Mouse (Mus musculus): ENCODE results near the gene Rab28. TPM values are rescaled to one million over a fixed set of nuclear protein-coding genes. Genes with fewer than 3 reads are reported as not detected.

Rab28 gene
- polyA plus RNA-seq, 1 experiment: 62.8 TPM

DNA sequence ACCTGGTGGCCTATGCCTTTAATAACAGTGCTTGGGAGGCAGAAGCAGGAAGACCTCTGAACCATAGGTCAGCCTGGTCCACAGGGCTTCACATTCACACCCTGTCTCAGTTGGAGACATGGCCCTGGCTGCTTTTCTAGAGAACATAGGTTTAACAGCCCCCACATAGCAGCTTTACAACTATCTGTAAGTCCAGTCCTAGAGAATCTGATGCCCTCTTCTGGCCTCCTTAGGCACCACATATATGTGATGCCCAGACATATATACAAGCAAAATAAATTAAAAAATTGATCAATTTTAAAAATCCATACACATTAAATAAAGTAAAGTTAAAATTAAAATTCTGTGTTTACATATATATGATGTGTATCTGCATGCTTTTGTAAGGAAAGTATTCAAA lies 10.0 kb downstream of the Rab28 start:
- no peak for TF ChIP-seq GATA1 (IDR thresholded peaks at IDR 0.05; ENCODE audit: low read length)

GRCm38 (mm10) chr5:41685016-41685415 lies 22.9 kb downstream of the Rab28 start:
- no peak for TF ChIP-seq GATA1 (IDR thresholded peaks at IDR 0.05; ENCODE audit: low read length)

- no peak for TF ChIP-seq GATA1 (IDR thresholded peaks at IDR 0.05; ENCODE audit: low read length)
Observed at GRCm38 (mm10) chr5:41683976-41684375, 24.0 kb downstream of the Rab28 start.

DNA sequence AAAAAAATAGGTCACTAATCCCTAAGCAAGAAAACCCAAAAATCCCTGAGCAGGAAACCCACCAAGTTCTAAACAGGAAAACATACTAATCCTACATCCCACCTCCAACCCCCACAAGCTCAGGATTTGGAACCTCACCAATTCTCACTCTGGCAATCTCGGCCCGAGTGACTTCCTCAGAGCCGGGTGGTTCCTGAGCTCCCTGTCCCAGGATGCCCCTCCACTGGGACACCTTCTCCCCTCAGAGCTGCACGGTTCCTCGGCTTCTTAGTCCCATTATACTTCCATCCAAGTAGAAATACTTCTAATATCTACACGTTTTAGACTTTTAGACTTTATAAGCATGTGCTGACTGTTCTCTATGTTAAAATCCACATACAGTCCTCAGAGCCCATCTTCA lies 41.9 kb downstream of the Rab28 start:
- TF ChIP-seq GATA1 (IDR thresholded peaks at IDR 0.05; ENCODE audit: low read length): no peak

DNA sequence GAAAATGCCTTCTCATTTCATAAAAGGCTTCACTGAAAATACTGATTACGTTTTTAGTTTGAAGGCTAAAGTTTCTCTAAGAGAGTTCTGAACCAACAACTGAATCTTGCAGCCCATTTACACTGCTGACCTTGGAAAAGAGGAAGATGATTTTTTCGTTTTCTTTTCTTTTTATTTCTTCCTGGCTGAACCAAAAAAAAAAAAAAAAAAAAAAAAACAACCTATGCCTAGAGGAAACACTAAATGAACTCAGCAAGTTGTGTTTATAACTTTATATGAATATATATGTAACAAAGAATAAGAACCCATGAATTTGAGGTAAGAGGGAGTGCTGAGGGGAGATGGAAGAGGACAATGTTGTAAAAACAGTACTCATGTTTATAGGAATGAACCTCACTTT lies 71.2 kb downstream of the Rab28 start:
- TF ChIP-seq GATA1 (IDR thresholded peaks at IDR 0.05; ENCODE audit: low read length): no peak

GRCm38 (mm10) chr5:41627224-41628144 lies 80.5 kb downstream of the Rab28 start:
- no peak for TF ChIP-seq GATA1 (IDR thresholded peaks at IDR 0.05; ENCODE audit: low read length)

DNA sequence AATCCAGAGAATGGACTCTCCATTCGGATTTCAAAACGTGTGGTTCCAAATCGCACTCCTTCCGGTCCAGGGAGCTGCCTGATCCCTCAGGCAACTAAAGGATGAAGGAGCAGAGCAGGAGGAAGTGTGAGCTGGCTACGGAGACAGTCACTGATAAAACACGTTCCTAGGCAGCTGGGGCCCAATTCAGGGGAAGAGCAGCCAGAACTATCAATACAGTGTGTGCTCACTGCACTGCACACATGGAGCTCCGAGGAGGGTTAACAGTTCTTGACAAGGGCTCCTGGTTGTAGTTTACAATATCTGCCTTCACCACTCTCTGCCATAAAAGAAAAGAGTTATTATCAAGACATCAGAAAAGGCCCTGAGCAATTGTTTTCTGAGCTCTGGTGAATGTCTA lies 82.4 kb downstream of the Rab28 start:
- no peak for TF ChIP-seq GATA1 (IDR thresholded peaks at IDR 0.05; ENCODE audit: low read length)

GRCm38 (mm10) chr5:41621748-41622147 lies 86.2 kb downstream of the Rab28 start:
- no peak for TF ChIP-seq GATA1 (IDR thresholded peaks at IDR 0.05; ENCODE audit: low read length)

- TF ChIP-seq GATA1 (IDR thresholded peaks at IDR 0.05; ENCODE audit: low read length): no peak
Observed at GRCm38 (mm10) chr5:41618966-41619365, 89.0 kb downstream of the Rab28 start.

DNA sequence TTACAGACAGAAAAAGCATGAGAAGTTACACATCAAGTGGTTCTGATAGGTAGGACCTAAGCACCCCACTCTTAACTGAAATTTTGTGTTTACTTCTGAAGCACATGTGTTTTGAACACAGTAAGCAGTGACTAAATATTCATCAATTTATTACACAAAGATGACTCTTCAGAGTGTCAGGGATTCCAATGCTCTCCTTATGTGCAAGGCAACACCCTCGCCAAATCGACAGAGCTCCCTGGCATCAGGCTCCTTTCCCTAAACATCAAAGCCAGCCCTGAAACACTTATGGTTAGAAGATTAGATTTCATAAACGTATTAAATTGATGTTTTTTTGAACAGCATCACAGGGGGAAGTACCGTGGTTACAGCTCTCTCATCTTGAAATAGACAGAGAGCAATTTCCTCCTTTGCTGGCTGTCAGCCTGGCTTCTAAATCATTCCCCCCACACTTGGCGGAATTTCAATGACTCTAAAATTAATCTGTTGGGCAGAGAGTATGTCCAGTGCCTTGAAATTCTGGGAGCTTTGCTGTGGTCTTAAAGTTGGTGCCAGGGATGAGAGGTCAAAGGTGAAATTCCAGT lies 97.4 kb downstream of the Rab28 start:
- TF ChIP-seq GATA1 (IDR thresholded peaks at IDR 0.05; ENCODE audit: low read length): no peak

DNA sequence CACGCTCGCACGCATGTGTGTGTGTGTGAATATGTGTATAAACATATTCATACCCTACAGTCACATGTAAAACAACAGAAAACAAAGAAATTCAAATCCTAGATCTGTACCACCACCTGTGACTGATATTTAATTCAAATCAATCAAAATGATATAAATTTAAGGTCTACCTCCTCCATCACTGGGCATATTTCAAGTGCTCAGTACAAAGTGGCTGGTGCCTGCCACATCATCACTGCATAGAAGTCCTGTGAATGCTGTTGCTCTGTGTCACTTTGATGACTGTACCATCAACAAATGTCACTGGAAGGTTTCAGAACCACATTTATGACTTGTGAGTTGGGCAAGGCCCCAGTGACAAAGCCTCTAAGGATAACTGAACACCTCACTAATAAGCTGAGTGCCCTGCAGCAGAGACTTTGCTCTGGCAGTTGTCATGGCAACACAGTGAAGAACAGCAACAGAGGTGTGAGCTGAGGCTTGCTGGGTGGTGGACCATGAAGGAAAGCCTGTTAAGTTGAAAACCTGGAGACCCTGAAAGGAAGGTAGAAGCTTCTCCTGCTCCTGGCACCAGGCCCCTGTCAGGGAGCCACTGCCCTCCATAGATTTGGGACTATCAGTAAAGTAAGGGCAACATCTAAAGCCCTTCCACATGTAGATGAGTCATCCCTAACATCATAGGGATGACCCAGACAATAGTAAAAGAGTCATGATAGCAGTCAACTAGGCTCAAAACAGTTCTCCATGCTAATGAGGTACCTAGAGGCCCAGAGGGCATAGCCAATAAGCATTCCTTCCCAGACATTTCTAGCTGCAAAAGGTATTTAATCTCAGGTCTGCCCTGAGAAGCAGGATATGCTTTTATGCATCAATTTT lies 111.5 kb downstream of the Rab28 start:
- TF ChIP-seq GATA1 (IDR thresholded peaks at IDR 0.05; ENCODE audit: low read length): no peak

DNA sequence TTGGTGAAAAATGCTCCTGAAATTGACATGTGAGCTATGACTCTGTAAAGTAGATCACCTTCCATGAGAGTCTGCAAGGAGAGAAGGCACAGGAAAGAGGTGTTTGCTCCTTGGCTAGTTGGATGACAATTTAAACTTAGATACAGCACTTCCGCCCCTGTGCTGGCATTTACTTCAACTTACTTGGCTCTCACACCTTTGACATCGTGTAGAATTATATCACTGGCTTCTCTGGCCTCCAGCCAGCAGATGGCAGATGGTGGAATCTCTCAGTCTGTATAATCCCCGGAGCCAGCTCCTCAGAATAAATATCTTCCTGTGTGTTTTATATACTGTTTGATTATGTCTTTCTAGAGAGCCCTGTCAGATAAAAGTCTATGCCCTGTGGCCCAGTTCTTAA lies 112.8 kb downstream of the Rab28 start:
- no peak for TF ChIP-seq GATA1 (IDR thresholded peaks at IDR 0.05; ENCODE audit: low read length)

DNA sequence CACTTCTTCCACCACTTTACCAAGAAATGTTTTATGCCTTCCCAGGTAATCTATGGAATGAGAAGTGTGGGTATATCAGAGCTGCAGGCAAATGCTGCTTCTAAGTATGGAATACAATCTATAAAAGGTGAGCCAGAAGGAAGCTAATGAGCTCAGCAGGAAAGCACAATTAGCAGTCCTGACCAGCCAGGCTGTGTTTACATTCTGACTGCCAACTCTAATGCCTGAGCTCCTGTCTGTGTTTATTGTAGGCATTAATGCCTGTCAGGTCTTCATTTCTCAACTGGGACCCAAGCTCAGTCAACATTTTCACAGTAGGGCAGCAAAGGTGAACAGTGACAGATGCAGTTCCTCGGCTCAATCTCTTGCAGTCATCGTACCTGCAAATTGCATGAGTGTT lies 129.9 kb downstream of the Rab28 start:
- TF ChIP-seq GATA1 (IDR thresholded peaks at IDR 0.05; ENCODE audit: low read length): no peak

Other genes starting within 250 kb of the Rab28 start
- gene Nkx3-2, start 56.3 kb upstream of the Rab28 start, polyA plus RNA-seq (2012): not detected in 2 replicates
- 9.6 and 12.2 TPM in 2 replicates for gene Bod1l, start 136.2 kb upstream of the Rab28 start, polyA plus RNA-seq (2012)

All from G1E-ER4 (cell line).